Mouse (Mus musculus) leukemia stem cell, adult 10-12 weeks (primary cell): Measurements from ENCODE around the gene Lyrm7. TPM values are rescaled to one million over a fixed set of nuclear protein-coding genes. Genes with fewer than 3 reads are reported as not detected.

Source experiments
- polyA plus RNA-seq: library from polyadenylated mRNA; stranded (reverse); fragments of >175 nt; gene quantifications from 2 replicates; pipeline ENCODE4 v1.2.3, GENCODE M21; 2012; ENCODE audit warnings: low replicate concordance

Gene Lyrm7
- 0.30 TPM in 1 of 2 replicates, not detected in the other for polyA plus RNA-seq

DNA sequence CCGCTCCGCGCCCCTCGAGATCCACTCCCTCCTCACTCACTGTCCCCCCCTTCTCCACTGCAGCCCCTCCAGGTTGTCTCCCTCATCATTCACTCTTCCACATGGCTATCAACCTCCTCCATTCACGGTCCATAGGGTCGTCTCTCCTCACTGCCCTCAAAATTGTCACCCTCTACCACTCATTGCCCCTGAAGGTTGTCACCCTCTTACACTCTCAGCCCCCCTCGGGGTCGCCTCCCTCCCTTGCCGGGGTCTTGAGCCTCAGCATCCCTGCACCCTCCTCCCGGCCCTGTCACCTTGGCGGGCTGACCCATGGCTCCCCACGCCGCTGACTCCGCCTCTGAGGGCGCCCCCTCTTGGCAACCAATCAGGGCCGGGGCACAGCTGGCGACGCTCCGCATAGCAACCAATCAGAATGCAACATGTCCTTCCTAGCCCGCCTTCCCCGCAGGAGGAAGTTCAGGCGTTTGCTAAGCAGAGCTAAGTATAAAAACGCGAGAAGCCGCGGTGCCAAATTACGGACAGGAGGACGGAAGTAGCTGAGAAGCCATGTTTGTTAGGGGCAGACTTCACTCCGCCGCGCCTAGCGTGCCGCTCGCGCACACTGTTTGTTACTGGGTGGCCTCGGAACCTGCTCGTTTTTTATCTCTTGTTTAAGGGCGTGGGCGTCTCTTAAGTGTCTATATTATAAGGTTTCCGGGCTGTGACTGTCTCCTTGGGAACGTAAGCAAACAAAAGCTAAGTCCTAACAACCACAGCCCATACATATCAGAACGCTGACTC lies at the start of gene Lyrm7:
Lyrm7 (minus strand) TSS at position 661 of the 783 bp plus-strand sequence.

DNA sequence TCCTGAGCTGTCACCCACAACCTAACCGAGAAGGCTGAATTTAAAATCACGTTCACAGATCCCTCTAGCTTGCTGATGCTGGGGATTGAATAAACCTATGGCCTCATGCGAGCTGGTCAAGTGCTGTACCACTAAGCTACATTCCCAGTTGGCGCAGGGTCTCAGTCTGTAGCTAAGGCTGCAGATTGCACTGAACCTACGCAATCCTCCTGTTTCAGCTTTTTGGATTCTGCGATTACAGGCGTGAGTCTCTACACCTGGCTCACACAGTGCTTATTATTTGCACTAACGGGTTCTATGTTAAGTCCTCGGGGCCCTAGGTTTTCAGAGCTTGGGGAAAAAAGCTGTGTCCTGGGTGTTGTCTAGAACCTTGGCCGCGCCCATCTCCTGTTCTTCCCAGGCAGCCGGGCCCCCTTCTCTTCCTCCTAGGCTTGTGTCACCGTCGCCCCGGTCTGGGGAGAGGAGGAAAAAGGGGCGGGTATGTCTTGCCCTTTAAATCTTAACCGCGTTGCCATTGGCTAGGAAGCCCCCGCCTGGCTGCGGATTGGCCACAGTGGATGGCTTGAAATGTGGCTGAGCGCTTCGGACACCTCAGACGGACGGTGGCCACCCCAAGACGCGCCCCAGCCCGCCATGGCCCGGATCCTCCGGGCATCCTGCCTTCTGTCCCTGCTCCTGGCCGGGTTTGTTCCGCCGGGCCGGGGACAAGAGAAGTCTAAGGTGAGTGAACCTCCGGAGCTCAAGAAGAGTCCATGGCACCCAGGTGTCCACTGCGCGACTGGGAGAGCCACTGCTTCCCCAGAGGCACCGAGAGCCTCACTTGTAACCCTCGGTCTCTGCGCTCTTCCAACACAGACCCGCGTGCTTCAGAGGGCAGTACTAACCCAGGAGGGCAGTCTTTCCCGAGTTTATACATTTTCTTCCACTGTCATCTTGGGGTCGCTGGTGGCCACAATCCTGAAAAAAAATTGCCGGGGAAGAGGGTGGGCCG lies 41.9 kb upstream of the Lyrm7 start, which contains the start of gene Gpx3:
Gpx3 (plus strand) TSS at position 121 of the 991 bp plus-strand sequence.

DNA sequence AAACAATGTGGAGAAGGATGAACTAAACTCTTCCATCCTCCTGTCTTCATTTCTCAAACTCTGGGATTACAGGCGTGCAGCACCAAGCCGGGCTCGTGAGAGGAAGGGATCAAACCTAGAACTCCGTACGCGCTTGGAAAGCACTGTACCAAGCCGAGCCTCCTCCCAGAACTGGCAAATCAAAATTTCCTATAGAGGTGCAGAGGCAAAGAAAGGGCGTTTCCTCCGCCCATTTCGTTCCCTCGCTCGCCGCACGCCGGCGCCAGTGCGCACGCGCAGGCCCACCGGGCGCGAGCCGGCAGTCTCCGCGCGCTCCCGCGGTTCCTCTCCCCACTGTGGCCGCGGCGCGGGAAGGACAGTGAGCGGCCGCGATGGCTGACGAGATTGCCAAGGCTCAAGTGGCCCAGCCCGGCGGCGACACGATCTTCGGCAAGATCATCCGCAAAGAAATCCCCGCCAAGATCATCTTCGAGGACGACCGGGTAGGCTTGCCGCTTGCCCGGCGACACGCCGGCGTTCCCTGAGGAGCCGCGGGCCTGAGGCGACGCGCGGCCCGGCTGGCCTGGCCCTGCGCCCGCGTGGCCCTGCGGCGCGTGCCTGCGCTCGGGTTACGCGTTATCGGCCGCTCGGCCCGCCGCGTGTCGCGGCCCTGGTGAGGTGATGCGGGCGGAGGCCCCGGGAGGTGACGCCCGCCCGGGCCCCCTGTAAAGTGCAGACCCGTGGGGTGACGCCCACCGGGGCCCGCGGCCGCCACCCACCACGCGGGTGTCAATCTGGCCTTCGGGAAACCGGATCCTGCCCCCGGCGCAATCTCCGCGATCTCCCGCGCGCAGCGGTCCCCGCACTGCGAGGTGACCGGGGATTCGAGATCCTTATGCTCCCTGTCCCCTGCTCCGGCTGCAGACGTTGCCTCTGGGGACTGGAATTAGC lies 5.7 kb upstream of the Lyrm7 start, which contains the start of gene Hint1:
Hint1 (plus strand) TSS at position 265 of the 930 bp plus-strand sequence.

DNA sequence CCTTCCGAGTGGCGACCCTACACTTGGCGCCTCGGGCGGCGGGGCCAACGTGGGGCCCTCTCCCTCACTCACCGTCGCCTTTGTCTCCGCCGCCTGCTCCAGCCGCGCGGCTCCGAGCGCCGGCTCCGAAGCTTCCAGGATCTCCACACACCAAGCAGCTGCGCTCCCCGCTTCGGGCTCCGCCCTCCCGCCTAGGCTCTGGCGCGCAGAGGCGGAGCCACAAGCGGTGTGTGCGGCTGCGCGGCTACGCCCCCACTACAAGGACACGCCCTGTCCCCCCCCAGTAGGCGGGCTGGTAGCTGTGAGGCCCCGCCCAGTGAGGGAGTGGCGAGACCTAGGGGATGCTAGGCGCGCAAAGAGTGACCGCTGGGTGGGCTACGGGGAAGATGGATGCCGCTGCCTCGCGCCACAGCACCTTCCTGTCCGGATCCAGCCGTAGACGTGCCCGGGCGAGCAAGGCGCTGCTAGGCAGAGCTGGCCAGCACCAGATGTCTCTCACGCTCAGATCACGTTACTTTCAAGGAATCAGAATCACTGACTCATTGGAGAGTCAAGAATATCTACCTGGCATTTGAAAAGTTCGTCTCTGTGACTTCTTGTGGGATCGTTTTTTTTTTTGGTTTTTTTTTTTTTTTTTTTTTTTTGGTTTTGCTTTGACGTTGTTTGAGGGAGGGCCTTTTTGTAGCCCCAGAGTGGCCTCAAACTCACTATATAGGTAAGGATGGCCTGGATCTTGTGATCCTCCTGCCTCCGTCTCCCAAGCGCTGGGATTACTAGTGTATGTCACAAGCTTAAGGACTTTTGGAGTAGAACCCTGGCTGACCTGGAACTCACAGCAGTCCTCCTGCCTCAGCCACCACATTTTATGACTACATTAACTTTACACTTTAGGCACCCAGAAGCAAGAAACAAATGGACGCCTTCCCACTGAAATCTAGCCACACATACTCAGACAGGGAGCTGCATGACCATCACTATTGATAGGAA lies 72.9 kb downstream of the Lyrm7 start, which contains the start of gene Cdc42se2:
Cdc42se2 (minus strand) TSS at position 188 of the 987 bp plus-strand sequence.

Other genes with a start within 250 kb of the Lyrm7 start
- gene Cdc42se2, start 73.2 kb downstream of the Lyrm7 start, polyA plus RNA-seq: 5.1 and 5.5 TPM in 2 replicates
- gene Hint1, start 5.5 kb upstream of the Lyrm7 start, polyA plus RNA-seq: 638 and 675 TPM in 2 replicates
- 96.7 and 108 TPM in 2 replicates for gene Gpx3, start 41.5 kb upstream of the Lyrm7 start, polyA plus RNA-seq
- 29.3 and 35.8 TPM in 2 replicates for gene Tnip1, start 102.0 kb upstream of the Lyrm7 start, polyA plus RNA-seq
- gene Anxa6, start 172.5 kb upstream of the Lyrm7 start, polyA plus RNA-seq: 5.6 and 17.0 TPM in 2 replicates
- gene Ccdc69, start 217.2 kb upstream of the Lyrm7 start, polyA plus RNA-seq: 1.4 TPM in 2 replicates
- 4.3 and 27.8 TPM in 2 replicates for gene Gm2a, start 237.2 kb upstream of the Lyrm7 start, polyA plus RNA-seq